Mouse (Mus musculus): Measurements from ENCODE around the gene Rilp. TPM values are rescaled to one million over a fixed set of nuclear protein-coding genes. Genes with fewer than 3 reads are reported as not detected.

Gene Rilp
- polyA plus RNA-seq, 1 experiment: 1.6 TPM

GRCm38 (mm10) chr11:75540710-75541581 lies 31.1 kb downstream of the Rilp start:
- peak overlapping the region; percentile 74 for H3K27ac ChIP-seq (ENCODE audit: insufficient read depth, low read length)
- no peak overlapping the region for H3K4me3 ChIP-seq (ENCODE audit: extremely low read depth, insufficient read depth, insufficient read length)
- WGBS: 41% methylated on average over 19 of the region's 19 CpGs
- no peaks in the 10 kb centered on the region for H3K27me3 ChIP-seq (ENCODE audit: control insufficient read depth, insufficient read depth, low read length)
- TF ChIP-seq CTCF (IDR thresholded peaks at IDR 0.05; ENCODE audit: extremely low read depth, insufficient read depth, insufficient read length, insufficient replicate concordance): no peak
- no peak for TF ChIP-seq POLR2A (IDR thresholded peaks at IDR 0.05; ENCODE audit: low read depth, low read length)
- H3K4me1 ChIP-seq (ENCODE audit: control insufficient read depth, insufficient read depth, insufficient read length): peaks cover 39% of the 10 kb centered on the region
- DNase-seq (ENCODE audit: low read depth in 1 of 2, low spot score in 2 of 2): no peak
- peaks cover 24% of the 10 kb centered on the region for H3K36me3 ChIP-seq (ENCODE audit: control insufficient read depth, insufficient read depth, low read length)

GRCm38 (mm10) chr11:75544713-75545112 lies 34.8 kb downstream of the Rilp start:
- 92% methylated on average over 9 of the region's 9 CpGs for WGBS

GRCm38 (mm10) chr11:75546057-75546456 lies 36.2 kb downstream of the Rilp start:
- TF ChIP-seq CTCF (IDR thresholded peaks at IDR 0.05; ENCODE audit: extremely low read depth, insufficient read depth, insufficient read length, insufficient replicate concordance) (no peak), POLR2A (IDR thresholded peaks at IDR 0.05; ENCODE audit: low read depth, low read length) (no peak)
- H3K36me3 ChIP-seq (ENCODE audit: control insufficient read depth, insufficient read depth, low read length): peaks cover 34% of the 10 kb centered on the region
- H3K4me1 ChIP-seq (ENCODE audit: control insufficient read depth, insufficient read depth, insufficient read length): peaks cover 9% of the 10 kb centered on the region; the same call in 1 of the 2 replicates
- 87% methylated on average over 4 of the region's 4 CpGs for WGBS
- H3K27ac ChIP-seq (ENCODE audit: insufficient read depth, low read length): no peak overlapping the region
- H3K27me3 ChIP-seq (ENCODE audit: control insufficient read depth, insufficient read depth, low read length): no peaks in the 10 kb centered on the region
- DNase-seq (ENCODE audit: low read depth in 1 of 2, low spot score in 2 of 2): no peak
- H3K4me3 ChIP-seq (ENCODE audit: extremely low read depth, insufficient read depth, insufficient read length): no peak overlapping the region

More at GRCm38 (mm10) chr11:75544713-75545112, 34.8 kb downstream of the Rilp start:
- H3K4me3 ChIP-seq (ENCODE audit: extremely low read depth, insufficient read depth, insufficient read length): no peak overlapping the region
- DNase-seq (ENCODE audit: low read depth in 1 of 2, low spot score in 2 of 2): no peak
- no peak overlapping the region for H3K27ac ChIP-seq (ENCODE audit: insufficient read depth, low read length)
- H3K27me3 ChIP-seq (ENCODE audit: control insufficient read depth, insufficient read depth, low read length): no peaks in the 10 kb centered on the region
- TF ChIP-seq POLR2A (IDR thresholded peaks at IDR 0.05; ENCODE audit: low read depth, low read length) (no peak), CTCF (IDR thresholded peaks at IDR 0.05; ENCODE audit: extremely low read depth, insufficient read depth, insufficient read length, insufficient replicate concordance) (no peak)
- peaks cover 18% of the 10 kb centered on the region for H3K4me1 ChIP-seq (ENCODE audit: control insufficient read depth, insufficient read depth, insufficient read length)
- peaks cover 36% of the 10 kb centered on the region for H3K36me3 ChIP-seq (ENCODE audit: control insufficient read depth, insufficient read depth, low read length)

- peaks cover 30% of the 10 kb centered on the region for H3K36me3 ChIP-seq (ENCODE audit: control insufficient read depth, insufficient read depth, low read length)
- TF ChIP-seq CTCF (IDR thresholded peaks at IDR 0.05; ENCODE audit: extremely low read depth, insufficient read depth, insufficient read length, insufficient replicate concordance): no peak
- no peak for TF ChIP-seq POLR2A (IDR thresholded peaks at IDR 0.05; ENCODE audit: low read depth, low read length)
- WGBS: 59% methylated on average over 5 of the region's 5 CpGs
Observed at GRCm38 (mm10) chr11:75549658-75550111, 39.8 kb downstream of the Rilp start.

GRCm38 (mm10) chr11:75550200-75550946 lies 40.5 kb downstream of the Rilp start:
- Histone ChIP-seq H3K27me3 (ENCODE audit: control insufficient read depth, insufficient read depth, low read length) (no peaks in the 10 kb centered on the region), H3K4me1 (ENCODE audit: control insufficient read depth, insufficient read depth, insufficient read length) (0 out of 2 replicates have a peak, but pooled peaks cover 2% of the 10 kb centered on the region), H3K36me3 (ENCODE audit: control insufficient read depth, insufficient read depth, low read length) (peaks cover 24% of the 10 kb centered on the region), H3K4me3 (ENCODE audit: extremely low read depth, insufficient read depth, insufficient read length) (no peak overlapping the region), H3K27ac (ENCODE audit: insufficient read depth, low read length) (no peak overlapping the region)
- DNase-seq (ENCODE audit: low read depth in 1 of 2, low spot score in 2 of 2): no peak
- WGBS: 90% methylated on average over 12 of the region's 12 CpGs
- TF ChIP-seq POLR2A (IDR thresholded peaks at IDR 0.05; ENCODE audit: low read depth, low read length) (no peak), CTCF (IDR thresholded peaks at IDR 0.05; ENCODE audit: extremely low read depth, insufficient read depth, insufficient read length, insufficient replicate concordance) (no peak)

More at GRCm38 (mm10) chr11:75549658-75550111, 39.8 kb downstream of the Rilp start:
- H3K27ac ChIP-seq (ENCODE audit: insufficient read depth, low read length): peak overlapping the region; percentile 58; the same call in 1 of the 2 replicates
- 0 out of 2 replicates have a peak, but pooled peaks cover 2% of the 10 kb centered on the region for H3K4me1 ChIP-seq (ENCODE audit: control insufficient read depth, insufficient read depth, insufficient read length)
- H3K4me3 ChIP-seq (ENCODE audit: extremely low read depth, insufficient read depth, insufficient read length): no peak overlapping the region
- H3K27me3 ChIP-seq (ENCODE audit: control insufficient read depth, insufficient read depth, low read length): no peaks in the 10 kb centered on the region
- DNase-seq (ENCODE audit: low read depth in 1 of 2, low spot score in 2 of 2): no peak

- Histone ChIP-seq H3K27me3 (ENCODE audit: control insufficient read depth, insufficient read depth, low read length) (no peaks in the 10 kb centered on the region), H3K27ac (ENCODE audit: insufficient read depth, low read length) (no peak overlapping the region), H3K36me3 (ENCODE audit: control insufficient read depth, insufficient read depth, low read length) (peaks cover 15% of the 10 kb centered on the region), H3K4me1 (ENCODE audit: control insufficient read depth, insufficient read depth, insufficient read length) (0 out of 2 replicates have a peak, but pooled peaks cover 2% of the 10 kb centered on the region), H3K4me3 (ENCODE audit: extremely low read depth, insufficient read depth, insufficient read length) (no peak overlapping the region)
- 73% methylated on average over 5 of the region's 5 CpGs for WGBS
- TF ChIP-seq POLR2A (IDR thresholded peaks at IDR 0.05; ENCODE audit: low read depth, low read length) (no peak), CTCF (IDR thresholded peaks at IDR 0.05; ENCODE audit: extremely low read depth, insufficient read depth, insufficient read length, insufficient replicate concordance) (no peak)
- DNase-seq (ENCODE audit: low read depth in 1 of 2, low spot score in 2 of 2): no peak
Observed at GRCm38 (mm10) chr11:75551321-75551720, 41.4 kb downstream of the Rilp start.

Data from spleen, adult 2 months (tissue).